Mouse (Mus musculus) cerebellum, adult 2 months (tissue): ENCODE results near the gene Hdac4. TPM values are rescaled to one million over a fixed set of nuclear protein-coding genes. Genes with fewer than 3 reads are reported as not detected.

ENCODE experiments used
- DNase-seq, 2 experiments: peaks; one replicate each; pipeline ENCODE4 v3.0.0; 2021
- H3K27ac ChIP-seq: fragments of 200-500 bp; 2 replicates; pipeline ENCODE4 v1.5.1; 2012; ENCODE audit warnings: low read length, control low read depth, inconsistent platforms; ENCODE audit not compliant: insufficient read depth
- H3K27me3 ChIP-seq: fragments of 200-500 bp; 2 replicates; pipeline ENCODE4 v1.6.1; 2012; ENCODE audit warnings: inconsistent platforms, mild to moderate bottlenecking, low read length, moderate library complexity; ENCODE audit not compliant: control insufficient read depth, insufficient read depth
- H3K4me1 ChIP-seq: fragments of 200-500 bp; 2 replicates; pipeline ENCODE4 v1.6.1; 2011; ENCODE audit warnings: low read length; ENCODE audit not compliant: control insufficient read depth, insufficient read depth
- H3K4me3 ChIP-seq: fragments of 200-500 bp; replicated peaks from 2 replicates; pipeline ENCODE3; 2011; ENCODE audit warnings: mild to moderate bottlenecking, low read depth, low read length, control low read depth; ENCODE audit not compliant: insufficient read depth
- CTCF ChIP-seq: fragments of 200-500 bp; IDR thresholded peaks from 2 replicates; pipeline ENCODE4 v1.5.1; 2011; ENCODE audit warnings: low read depth, mild to moderate bottlenecking, control low read depth, low read length, moderate library complexity, borderline replicate concordance; ENCODE audit not compliant: insufficient read depth
- POLR2A ChIP-seq: fragments of 200-500 bp; IDR thresholded peaks from 2 replicates; pipeline ENCODE4 v1.6.1; 2011; ENCODE audit warnings: low read length, control low read depth, borderline replicate concordance; ENCODE audit not compliant: insufficient read depth
- WGBS: fragments of 180-500 bp; shearing (Covaris S2); methylation state at CpG from one replicate; pipeline ENCODE4 v1.1.7; 2018; 5-methylcytosine and 5-hydroxymethylcytosine counted together
- polyA plus RNA-seq: library from polyadenylated mRNA; depleted of rRNA; stranded (reverse); fragments of >200 nt; gene quantifications from 2 replicates; pipeline ENCODE4 v1.2.3, GENCODE M21; 2012

The Hdac4 gene
- polyA plus RNA-seq, 1 experiment: 24.7 TPM

GRCm38 (mm10) chr1:91931196-91931595 lies 264.3 kb downstream of the Hdac4 start:
- Histone ChIP-seq H3K27me3 (no peaks in the 10 kb centered on the region), H3K4me3 (no peak overlapping the region), H3K27ac (no peak overlapping the region), H3K4me1 (no peaks in the 10 kb centered on the region; the same call in 1 of the 2 replicates)
- no peak for TF ChIP-seq CTCF
- WGBS: 83% methylated on average over 10 of the region's 10 CpGs
- no peak for DNase-seq

GRCm38 (mm10) chr1:91929051-91929450 lies 266.4 kb downstream of the Hdac4 start:
- no peak overlapping the region for H3K4me3 ChIP-seq
- no peaks in the 10 kb centered on the region for H3K27me3 ChIP-seq
- TF ChIP-seq CTCF (no peak), POLR2A (no peak)
- no peak overlapping the region for H3K27ac ChIP-seq
- DNase-seq: no peak
- H3K4me1 ChIP-seq: no peaks in the 10 kb centered on the region
- 96% methylated on average over 13 of the region's 13 CpGs for WGBS

GRCm38 (mm10) chr1:91927536-91928315 lies 267.8 kb downstream of the Hdac4 start:
- no peak overlapping the region for H3K4me3 ChIP-seq
- H3K4me1 ChIP-seq: no peaks in the 10 kb centered on the region
- no peak for TF ChIP-seq CTCF
- TF ChIP-seq POLR2A: no peak
- H3K27me3 ChIP-seq: no peaks in the 10 kb centered on the region
- DNase-seq: no peak
- 72% methylated on average over 10 of the region's 10 CpGs for WGBS
- no peak overlapping the region for H3K27ac ChIP-seq

- no peaks in the 10 kb centered on the region for H3K27me3 ChIP-seq
- no peak overlapping the region for H3K27ac ChIP-seq
- H3K4me1 ChIP-seq: no peaks in the 10 kb centered on the region; the same call in 1 of the 2 replicates
- no peak overlapping the region for H3K4me3 ChIP-seq
- no peak for TF ChIP-seq CTCF
- no peak for TF ChIP-seq POLR2A
- DNase-seq: no peak
- 93% methylated on average over 9 of the region's 9 CpGs for WGBS
Measured at GRCm38 (mm10) chr1:91923567-91923966, 271.9 kb downstream of the Hdac4 start.

- DNase-seq: no peak
- 68% methylated on average over 7 of the region's 7 CpGs for WGBS
- H3K27ac ChIP-seq: no peak overlapping the region
- H3K4me3 ChIP-seq: no peak overlapping the region
- TF ChIP-seq CTCF (no peak), POLR2A (no peak)
- H3K27me3 ChIP-seq: no peaks in the 10 kb centered on the region
- no peaks in the 10 kb centered on the region; the same call in 1 of the 2 replicates for H3K4me1 ChIP-seq
Measured at GRCm38 (mm10) chr1:91922235-91923152, 273.0 kb downstream of the Hdac4 start.

- Histone ChIP-seq H3K27ac (no peak overlapping the region), H3K27me3 (no peaks in the 10 kb centered on the region), H3K4me1 (no peaks in the 10 kb centered on the region; the same call in 1 of the 2 replicates), H3K4me3 (no peak overlapping the region)
- 79% methylated on average over 4 of the region's 4 CpGs for WGBS
- TF ChIP-seq CTCF (no peak), POLR2A (no peak)
- no peak for DNase-seq
Measured at GRCm38 (mm10) chr1:91921702-91922101, 273.8 kb downstream of the Hdac4 start.

GRCm38 (mm10) chr1:91921279-91921678 lies 274.2 kb downstream of the Hdac4 start:
- TF ChIP-seq CTCF (no peak), POLR2A (no peak)
- DNase-seq: no peak
- H3K27ac ChIP-seq: no peak overlapping the region
- no peaks in the 10 kb centered on the region; the same call in 1 of the 2 replicates for H3K4me1 ChIP-seq
- WGBS: 62% methylated on average over 5 of the region's 5 CpGs
- no peaks in the 10 kb centered on the region for H3K27me3 ChIP-seq
- H3K4me3 ChIP-seq: no peak overlapping the region

GRCm38 (mm10) chr1:91920038-91920589 lies 275.4 kb downstream of the Hdac4 start:
- TF ChIP-seq CTCF: no peak
- no peak for TF ChIP-seq POLR2A
- no peak overlapping the region for H3K4me3 ChIP-seq
- WGBS: 43% methylated on average over 7 of the region's 7 CpGs
- no peaks in the 10 kb centered on the region; the same call in 1 of the 2 replicates for H3K4me1 ChIP-seq
- no peak for DNase-seq
- H3K27me3 ChIP-seq: no peaks in the 10 kb centered on the region
- H3K27ac ChIP-seq: no peak overlapping the region
